Mouse (Mus musculus) embryonic facial prominence, embryonic 14.5 days (tissue): ENCODE results near the gene Gm3880. TPM values are rescaled to one million over a fixed set of nuclear protein-coding genes. Genes with fewer than 3 reads are reported as not detected.
A peak's percentile ranks its signal among the peaks of the same experiment; 100 is the strongest.
"Not testable (repeated sequence)": the region's sequence is repeated elsewhere in the genome, so short reads cannot be mapped to it uniquely, and the experiment has no call there.

Experiments
- ATAC-seq: fragments of 200-750 bp; cut with Nextera tagmentation; 2 replicates; pipeline ENCODE4 v1.8.0; 2017; ENCODE audit warnings: low read depth, moderate number of reproducible peaks, moderate TSS enrichment
- DNase-seq: peaks from one replicate; pipeline ENCODE4 v3.0.0-alpha.2; 2015; ENCODE audit warnings: low spot score
- H3K27ac ChIP-seq: fragments of 300-500 bp; sonication (generic); replicated peaks from 2 replicates; pipeline ENCODE4 v1.5.1; 2014; ENCODE audit warnings: low read depth, mild to moderate bottlenecking, low read length, moderate library complexity
- H3K27me3 ChIP-seq: fragments of 300-500 bp; sonication (generic); replicated peaks from 2 replicates; pipeline ENCODE4 v1.6.1; 2014; ENCODE audit warnings: low read length; ENCODE audit not compliant: control insufficient read depth, insufficient read depth
- H3K36me3 ChIP-seq: fragments of 300-500 bp; sonication (generic); 2 replicates; pipeline ENCODE4 v1.6.1; 2014; ENCODE audit warnings: low read length, mixed read lengths; ENCODE audit not compliant: control insufficient read depth, insufficient read depth
- H3K4me1 ChIP-seq: fragments of 300-500 bp; sonication (generic); 2 replicates; pipeline ENCODE4 v1.6.1; 2014; ENCODE audit warnings: antibody characterized with exemption, low read length; ENCODE audit not compliant: control insufficient read depth, insufficient read depth
- H3K4me2 ChIP-seq: fragments of 300-500 bp; sonication (generic); 2 replicates; pipeline ENCODE4 v1.6.1; 2014; ENCODE audit warnings: low read depth, mild to moderate bottlenecking, low read length, moderate library complexity, mixed read lengths
- H3K4me3 ChIP-seq: fragments of 300-500 bp; sonication (generic); 2 replicates; pipeline ENCODE4 v1.5.1; 2014; ENCODE audit warnings: low read depth, mild to moderate bottlenecking, low read length
- H3K9ac ChIP-seq: fragments of 300-500 bp; sonication (generic); 2 replicates; pipeline ENCODE4 v1.6.1; 2014; ENCODE audit warnings: low read depth, mild to moderate bottlenecking, low read length, moderate library complexity, mixed read lengths
- H3K9me3 ChIP-seq: fragments of 300-500 bp; sonication (generic); 2 replicates; pipeline ENCODE4 v1.6.1; 2016; ENCODE audit warnings: low read length; ENCODE audit not compliant: control insufficient read depth
- WGBS: fragments of 180-500 bp; shearing (Covaris S2); extraction: QIAGEN DNeasy Blood & Tissue Kit; methylation state at CpG from one replicate; pipeline ENCODE4 v1.1.7; 2014; 5-methylcytosine and 5-hydroxymethylcytosine counted together
- polyA plus RNA-seq: library from polyadenylated mRNA; unstranded; fragments of >200 nt; fragmentation: Nextera tagmentation; extraction: Ambion mirVana; gene quantifications from 2 replicates; pipeline ENCODE4 v1.2.1, GENCODE M21; 2014

Gene Gm3880
- polyA plus RNA-seq = not detected in 2 replicates

GRCm38 (mm10) chrX:102686872-102687271 is at the start of gene Gm3880:
Gm3880 (minus strand) TSS chrX:102686972.
- ATAC-seq, H3K4me3 ChIP-seq, H3K4me1 ChIP-seq, H3K36me3 ChIP-seq, H3K9me3 ChIP-seq, H3K27ac ChIP-seq, H3K27me3 ChIP-seq, H3K4me2 ChIP-seq, H3K9ac ChIP-seq, DNase-seq: not testable (repeated sequence)
- 91% methylated on average over 4 of the region's 5 CpGs for WGBS

GRCm38 (mm10) chrX:102724226-102724625 is 37.5 kb upstream of the Gm3880 start:
- H3K36me3 ChIP-seq, H3K4me1 ChIP-seq, H3K9ac ChIP-seq, H3K27ac ChIP-seq, H3K27me3 ChIP-seq, DNase-seq, H3K4me2 ChIP-seq, H3K4me3 ChIP-seq, H3K9me3 ChIP-seq, ATAC-seq: not testable (repeated sequence)
- WGBS = 93% methylated on average over 6 of the region's 6 CpGs

- not testable (repeated sequence) for H3K27me3 ChIP-seq, H3K9ac ChIP-seq, H3K4me3 ChIP-seq, H3K27ac ChIP-seq, H3K4me1 ChIP-seq, H3K4me2 ChIP-seq, DNase-seq, H3K36me3 ChIP-seq, H3K9me3 ChIP-seq, ATAC-seq
- 70% methylated on average over 7 of the region's 10 CpGs for WGBS
These were observed 20.8 kb upstream of the Gm3880 start, which contains the start of the genes Gm9112 and Dmrtc1b for GRCm38 (mm10) chrX:102707535-102707934. Gm9112 (minus strand) TSS chrX:102707635. Dmrtc1b (plus strand) TSS chrX:102707865.

- WGBS = 76% methylated on average over 3 of the region's 3 CpGs
- not testable (repeated sequence) for H3K27ac ChIP-seq, H3K27me3 ChIP-seq, H3K36me3 ChIP-seq, ATAC-seq, H3K9ac ChIP-seq, H3K4me2 ChIP-seq, H3K9me3 ChIP-seq, H3K4me3 ChIP-seq, H3K4me1 ChIP-seq
- peak; percentile 7 for DNase-seq
These were observed 13.9 kb upstream of the Gm3880 start for GRCm38 (mm10) chrX:102700636-102701035.

- DNase-seq = peak; percentile 11
- WGBS = 28% methylated on average over 4 of the region's 4 CpGs
- H3K27ac ChIP-seq, H3K27me3 ChIP-seq, H3K36me3 ChIP-seq, ATAC-seq, H3K4me2 ChIP-seq, H3K4me1 ChIP-seq, H3K9me3 ChIP-seq, H3K9ac ChIP-seq, H3K4me3 ChIP-seq: not testable (repeated sequence)
These were observed 2.5 kb upstream of the Gm3880 start for GRCm38 (mm10) chrX:102689252-102689651.

GRCm38 (mm10) chrX:102684706-102685105 is 2.1 kb downstream of the Gm3880 start:
- H3K27me3 ChIP-seq, H3K4me2 ChIP-seq, H3K4me1 ChIP-seq, H3K4me3 ChIP-seq, H3K36me3 ChIP-seq, H3K9me3 ChIP-seq, DNase-seq, H3K27ac ChIP-seq, H3K9ac ChIP-seq, ATAC-seq: not testable (repeated sequence)
- 46% methylated on average over 3 of the region's 3 CpGs for WGBS

- ATAC-seq (no peak), DNase-seq (no peak)
- WGBS = 80% methylated on average over 2 of the region's 2 CpGs
These were observed 20.1 kb downstream of the Gm3880 start for GRCm38 (mm10) chrX:102666641-102667040.

GRCm38 (mm10) chrX:102660712-102661111 is 26.1 kb downstream of the Gm3880 start:
- H3K36me3 ChIP-seq = no peaks in the 10 kb centered on the region
- no peak overlapping the region for H3K27ac ChIP-seq
- no peak overlapping the region for H3K4me3 ChIP-seq
- DNase-seq = no peak
- no peaks in the 10 kb centered on the region for H3K9me3 ChIP-seq
- no peak overlapping the region for H3K4me2 ChIP-seq
- no peaks in the 10 kb centered on the region for H3K27me3 ChIP-seq
- no peaks in the 10 kb centered on the region for H3K4me1 ChIP-seq
- H3K9ac ChIP-seq = no peak overlapping the region
- no peak for ATAC-seq
- WGBS = 33% methylated on average over 3 of the region's 3 CpGs

More at GRCm38 (mm10) chrX:102666641-102667040, 20.1 kb downstream of the Gm3880 start:
- H3K36me3 ChIP-seq = no peaks in the 10 kb centered on the region
- no peaks in the 10 kb centered on the region for H3K27me3 ChIP-seq
- no peak overlapping the region for H3K4me3 ChIP-seq
- H3K4me1 ChIP-seq = no peaks in the 10 kb centered on the region
- no peak overlapping the region for H3K27ac ChIP-seq
- H3K9me3 ChIP-seq = no peaks in the 10 kb centered on the region
- no peak overlapping the region for H3K4me2 ChIP-seq
- no peak overlapping the region for H3K9ac ChIP-seq

GRCm38 (mm10) chrX:102645691-102646090 is 41.1 kb downstream of the Gm3880 start:
- Histone ChIP-seq H3K4me2 (no peak overlapping the region), H3K36me3 (no peaks in the 10 kb centered on the region), H3K4me3 (no peak overlapping the region), H3K4me1 (no peaks in the 10 kb centered on the region), H3K27me3 (peaks cover 16% of the 10 kb centered on the region), H3K27ac (no peak overlapping the region), H3K9me3 (no peaks in the 10 kb centered on the region), H3K9ac (no peak overlapping the region)
- ATAC-seq (no peak), DNase-seq (no peak)
- 80% methylated on average over 1 of the region's 1 CpGs for WGBS
